In genomic region chr2:158259498-158259897, GRCm38 (mm10) we compare ENCODE assay signal across 10 mouse cellular contexts. TPM values are rescaled to one million over a fixed set of nuclear protein-coding genes. Genes with fewer than 3 reads are reported as not detected.
"Had no signal": no experiment of that assay in that cellular context is flagged by ENCODE, and none has a peak within 500 bp of the region (broad histone marks: within the 10 kb centered on the region; RNA-seq: fewer than 3 reads in every experiment).

No protein-coding gene starts in this region.

- H3K27me3 ChIP-seq: neural tube, embryonic 13.5 days; neural tube, embryonic 15.5 days; stomach, embryonic 15.5 days had no signal

RNA-seq across cellular contexts. Expression of gene Bpi, which starts 1.6 kb away (rescaled TPM):
- polyA plus RNA-seq: neural tube, embryonic 13.5 days; neural tube, embryonic 15.5 days; small intestine, adult 2 months; spleen, adult 2 months; stomach, embryonic 14.5 days; stomach, embryonic 15.5 days; stomach, embryonic 16.5 days; stomach, postnatal 0 days; thymus, postnatal 0 days; urinary bladder, adult 2 months had no signal
